Mouse (Mus musculus): Measurements from ENCODE around the gene Tmem120b.

- TF ChIP-seq EP300 (IDR thresholded peaks at IDR 0.05; ENCODE audit: low read depth in 1 of 2, low read length in 2 of 2) (no peak), ETS1 (IDR thresholded peaks at IDR 0.05; ENCODE audit: low read depth, low read length) (no peak), POLR2A (IDR thresholded peaks at IDR 0.05; ENCODE audit: control insufficient read depth in 1 of 2, insufficient read depth in 1 of 2, low read depth in 1 of 2, low read length in 2 of 2, poor library complexity in 1 of 2) (no peak), POLR2AphosphoS5 (IDR thresholded peaks at IDR 0.05; ENCODE audit: borderline replicate concordance, low read depth, low read length) (no peak), USF2 (IDR thresholded peaks at IDR 0.05; ENCODE audit: borderline replicate concordance in 1 of 2, insufficient read depth in 1 of 2, low read depth in 1 of 2, low read length in 2 of 2) (no peak), GATA1 (IDR thresholded peaks at IDR 0.05; ENCODE audit: low read depth, low read length) (no peak), TBP (IDR thresholded peaks at IDR 0.05; ENCODE audit: low read depth, low read length) (no peak), MXI1 (IDR thresholded peaks at IDR 0.05; ENCODE audit: low read depth, low read length) (no peak), CTCF (IDR thresholded peaks at IDR 0.05 in 2 of 3, conservative IDR thresholded peaks at IDR 0.05 in 1 of 3; ENCODE audit: control insufficient read depth in 1 of 3, insufficient read depth in 1 of 3, low read depth in 2 of 3, low read length in 3 of 3, poor library complexity in 1 of 3, severe bottlenecking in 1 of 3) (no peak), ELF1 (IDR thresholded peaks at IDR 0.05; ENCODE audit: low read depth, low read length) (no peak)
Observed at GRCm38 (mm10) chr5:123146357-123146756, 78.1 kb downstream of the Tmem120b start.
